Mouse (Mus musculus): ENCODE measurements around the gene Vps52.
"Not testable (repeated sequence)": the region's sequence is repeated elsewhere in the genome, so short reads cannot be mapped to it uniquely, and the experiment has no call there.

Vps52 gene

DNA sequence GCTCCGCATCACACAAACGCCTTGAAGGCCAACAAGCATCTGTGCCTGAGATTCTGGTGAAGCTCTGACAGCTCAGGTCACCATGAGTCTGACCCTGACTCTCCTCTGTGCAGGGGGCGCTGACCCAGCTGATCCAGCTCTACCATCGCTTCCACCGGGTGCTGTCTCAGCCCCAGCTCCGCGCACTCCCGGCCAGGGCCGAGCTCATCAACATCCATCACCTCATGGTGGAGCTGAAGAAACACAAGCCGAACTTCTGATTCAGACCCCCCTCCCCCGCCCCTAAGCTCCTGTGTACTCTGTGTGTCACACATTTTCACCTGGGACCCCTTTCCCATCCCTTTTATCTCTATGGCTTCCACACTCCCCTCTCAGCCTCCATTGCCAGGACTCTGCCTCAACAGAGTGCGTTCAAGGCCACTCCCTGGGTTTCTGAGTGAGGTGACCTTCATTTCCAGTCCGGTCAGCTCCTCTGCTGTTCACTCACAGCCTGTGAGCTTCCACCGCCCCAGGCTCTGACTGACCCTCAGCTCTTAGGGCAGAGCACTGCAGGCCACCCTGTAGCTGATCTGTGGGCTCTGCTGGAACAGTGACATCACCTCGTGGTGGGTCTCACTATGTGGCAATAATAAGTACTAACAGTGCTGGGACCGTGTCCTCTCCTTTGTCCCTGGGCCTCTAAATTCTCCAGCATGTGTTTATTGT lies 10.4 kb downstream of the Vps52 start:
- DNase-seq (ENCODE audit: low read depth, low spot score), result no peak

DNA sequence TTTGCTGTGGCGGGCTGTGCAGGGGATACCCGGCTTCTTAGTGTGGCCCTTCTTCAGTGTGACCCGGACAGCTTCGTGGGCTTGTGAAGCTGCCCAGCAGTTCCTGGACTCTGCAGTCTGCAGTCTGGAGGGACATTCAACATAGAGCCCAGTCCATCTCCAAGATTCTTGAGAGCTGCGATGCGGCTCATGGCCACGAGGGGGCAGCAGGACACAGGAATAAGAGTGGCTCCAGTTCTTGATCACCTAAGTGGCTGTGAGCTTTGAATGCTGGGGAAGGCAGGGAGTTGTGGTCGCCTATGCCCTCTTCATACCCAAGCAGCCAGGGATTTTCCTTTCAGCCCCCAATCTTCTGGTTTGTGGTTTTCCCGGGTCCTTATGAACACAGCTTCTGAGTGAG lies 12.9 kb downstream of the Vps52 start:
- peak; percentile 63 for DNase-seq (ENCODE audit: low read depth, low spot score)

DNA sequence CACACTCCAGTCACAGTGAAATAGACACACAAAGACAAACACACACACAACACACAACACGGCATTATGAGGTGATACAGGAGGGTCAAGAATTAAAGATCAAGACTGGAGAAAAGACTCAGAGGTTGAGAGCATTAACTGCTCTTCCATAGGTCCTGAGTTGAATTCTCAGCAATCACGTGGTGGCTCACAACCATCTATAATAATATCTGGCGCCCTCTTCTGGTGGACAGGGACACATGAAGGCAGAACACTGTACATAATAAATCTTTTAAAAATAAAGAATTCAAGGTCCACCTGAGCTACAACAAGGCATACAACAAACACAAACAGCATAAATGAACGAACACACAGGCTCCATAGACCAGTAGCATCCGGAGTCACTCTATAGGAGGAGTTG lies 13.3 kb downstream of the Vps52 start:
- no peak for DNase-seq (ENCODE audit: low read depth, low spot score)

DNA sequence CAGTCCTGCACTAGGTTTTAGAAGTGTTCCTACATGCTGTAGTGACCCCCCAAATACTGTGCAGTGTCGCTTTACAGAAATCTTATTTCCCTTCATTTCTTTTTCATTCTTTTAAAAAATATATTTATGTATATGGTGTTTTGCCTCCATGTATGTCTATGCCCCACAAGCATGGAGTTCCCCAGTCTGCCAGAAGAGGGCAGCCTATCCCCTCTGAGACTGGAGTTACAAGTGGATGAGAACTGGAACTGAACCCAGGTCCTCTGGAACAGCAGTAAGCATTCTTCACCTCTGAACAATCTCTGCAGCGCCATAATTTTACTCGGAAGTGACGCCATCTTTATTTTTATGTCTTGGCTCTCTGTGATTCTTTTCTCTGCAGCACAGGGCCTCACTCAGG lies 13.8 kb downstream of the Vps52 start:
- no peak for DNase-seq (ENCODE audit: low read depth, low spot score)

DNA sequence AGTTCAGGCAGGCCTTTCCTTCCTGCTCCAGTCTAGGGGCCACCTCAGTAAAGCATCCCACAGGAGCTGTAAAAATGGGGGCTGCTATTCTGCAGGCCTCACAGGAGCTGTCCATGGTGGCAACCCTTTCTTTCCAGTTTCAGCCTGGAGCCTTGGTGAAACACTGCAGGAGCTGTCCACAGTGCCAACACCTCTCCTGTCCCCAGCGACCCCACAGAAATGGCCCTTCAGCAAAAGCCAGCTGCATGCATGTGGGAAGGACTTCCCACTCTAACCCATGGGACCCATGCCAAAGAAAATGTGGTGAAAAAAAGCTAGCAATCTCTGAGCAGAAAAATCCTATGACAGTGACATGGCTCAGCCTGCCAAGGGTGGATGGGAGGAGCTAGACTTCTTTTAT lies 17.1 kb downstream of the Vps52 start:
- no peak for DNase-seq (ENCODE audit: low read depth, low spot score)

DNA sequence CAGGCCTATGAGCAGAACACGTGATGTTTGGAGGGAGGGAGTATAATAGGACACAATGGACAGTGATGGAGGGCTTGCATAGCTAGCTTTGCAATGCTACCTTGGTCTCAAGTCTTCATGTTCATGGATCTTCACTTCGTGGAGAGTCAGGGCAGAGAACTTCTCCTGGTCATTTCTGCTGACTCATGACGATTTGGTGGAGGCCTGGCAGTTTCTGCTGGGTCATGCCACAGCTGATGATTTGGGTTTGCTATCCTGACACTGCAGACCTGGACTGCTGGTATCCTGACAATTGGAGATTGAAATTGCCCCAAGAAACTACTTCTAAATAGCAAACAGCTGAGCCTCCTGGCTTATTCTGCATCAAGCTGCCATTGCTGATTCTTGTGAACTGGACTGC lies 18.0 kb downstream of the Vps52 start:
- DNase-seq (ENCODE audit: low read depth, low spot score), result no peak

DNA sequence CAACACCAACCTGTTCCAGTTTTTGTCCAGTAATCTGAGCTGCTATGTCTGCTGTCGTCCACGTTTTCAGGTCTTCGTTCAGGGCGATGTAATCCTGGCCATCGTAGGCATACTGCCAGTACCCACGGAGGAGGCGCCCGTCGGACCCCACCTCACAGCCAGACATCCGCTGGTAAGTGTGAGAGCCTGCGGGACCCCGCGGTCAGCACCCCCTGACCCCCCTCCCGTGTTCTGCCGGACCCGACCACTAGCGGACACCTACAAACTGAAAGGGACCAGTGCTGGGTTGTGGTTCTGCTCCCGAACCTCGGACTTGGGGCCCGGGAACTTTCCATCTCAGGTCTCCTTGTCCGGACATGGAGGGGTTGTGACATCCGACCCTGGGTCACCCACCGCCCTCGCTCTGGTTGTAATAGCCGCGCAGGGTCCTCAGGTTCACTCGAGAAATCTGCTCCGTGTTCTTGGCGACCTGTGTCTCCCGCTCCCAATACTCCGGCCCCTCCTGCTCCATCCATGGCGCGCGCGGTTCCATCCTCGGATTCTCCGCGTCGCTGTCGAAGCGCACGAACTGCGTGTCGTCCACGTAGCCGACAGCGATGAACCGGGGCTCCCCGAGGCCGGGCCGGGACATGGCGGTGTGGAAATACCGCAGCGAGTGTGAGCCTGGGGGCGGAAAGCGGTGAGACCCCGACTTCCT lies 22.4 kb downstream of the Vps52 start:
- DNase-seq (ENCODE audit: low read depth, low spot score), result no peak

DNA sequence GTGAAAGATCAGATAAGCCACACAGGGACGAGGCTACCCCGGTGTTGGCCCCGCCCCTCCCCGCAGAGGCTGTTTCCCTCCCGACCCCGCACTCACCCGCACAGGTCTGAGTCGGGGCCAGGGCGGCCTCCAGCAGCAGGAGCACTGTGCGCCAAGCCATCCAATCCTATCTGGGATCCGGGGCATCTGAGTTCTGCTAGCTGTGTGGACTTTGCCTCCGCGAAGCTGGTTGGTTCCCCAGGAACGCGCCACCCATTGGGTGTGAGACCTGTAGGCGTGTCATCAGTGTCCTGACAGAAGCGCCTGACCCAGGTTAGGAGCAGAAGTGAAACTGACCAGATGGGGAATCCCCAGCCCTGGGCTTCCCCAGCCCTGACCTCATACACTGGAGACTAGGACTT lies 23.0 kb downstream of the Vps52 start:
- DNase-seq (ENCODE audit: low read depth, low spot score), result peak; percentile 81

DNA sequence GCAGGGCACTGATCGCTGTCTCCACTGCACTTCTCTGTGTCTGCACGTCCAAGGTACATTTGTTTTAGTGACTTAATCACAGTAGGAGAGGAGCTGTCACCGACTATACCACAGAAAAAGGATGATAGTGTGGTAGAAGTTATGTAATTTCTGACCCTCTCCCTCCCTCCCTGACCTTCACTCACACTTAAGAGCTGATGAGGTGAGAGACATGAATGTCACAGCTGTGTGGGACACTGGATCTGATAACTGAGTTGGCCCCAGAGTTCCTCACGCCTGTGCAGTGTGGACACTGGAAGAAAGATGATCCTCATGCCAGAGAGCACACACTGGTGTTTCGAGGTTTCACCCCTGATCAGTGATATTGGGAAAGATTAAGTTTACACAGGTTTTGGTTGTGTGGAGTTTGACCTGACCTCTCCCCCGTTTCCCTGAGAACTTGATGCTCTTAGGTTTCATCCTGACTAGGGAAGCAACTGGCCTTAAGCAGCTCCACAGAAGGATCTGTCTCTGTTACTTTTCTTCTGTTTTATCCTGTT lies 24.0 kb downstream of the Vps52 start:
- DNase-seq (ENCODE audit: low read depth, low spot score), result no peak

DNA sequence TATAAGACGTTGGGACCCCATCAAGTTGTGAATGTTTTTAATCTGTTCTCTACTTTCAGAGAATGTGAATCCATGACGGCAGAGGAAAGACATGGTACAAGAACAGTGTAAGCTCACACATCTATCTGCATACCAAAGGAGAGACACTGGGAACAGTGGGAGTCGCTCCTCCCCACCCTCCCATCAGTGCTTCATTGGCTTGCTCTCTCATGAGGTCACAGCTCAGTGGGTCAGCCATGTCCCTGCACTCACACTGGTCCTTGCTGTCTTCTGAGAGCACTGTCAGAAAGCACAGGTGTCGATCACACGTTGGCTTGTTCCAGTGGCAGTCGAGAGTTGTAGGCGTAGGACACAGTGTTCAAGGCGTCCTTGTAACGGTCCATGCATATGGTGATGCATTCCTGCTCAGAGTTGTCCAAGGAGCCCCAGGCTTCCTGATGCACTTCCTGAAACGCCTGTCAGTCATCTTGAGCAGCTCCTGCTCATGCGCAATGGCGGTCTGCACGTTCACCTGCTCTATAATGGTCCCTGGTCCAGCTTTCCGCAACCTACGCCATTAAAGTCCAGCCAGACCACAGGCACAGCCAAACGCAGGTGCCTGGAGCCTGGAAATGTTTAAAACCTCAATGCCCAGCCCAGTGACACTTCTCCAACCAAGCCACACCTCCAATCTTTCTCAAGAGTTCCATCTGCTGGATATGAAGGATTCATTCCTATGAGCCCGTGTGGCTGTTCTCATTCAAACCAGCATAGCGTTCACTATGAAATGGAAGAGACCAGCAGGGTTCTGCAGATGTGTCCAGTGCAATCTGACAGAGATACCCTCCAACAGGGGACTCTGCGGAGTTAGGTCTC lies 24.8 kb downstream of the Vps52 start:
- no peak for DNase-seq (ENCODE audit: low read depth, low spot score)

DNA sequence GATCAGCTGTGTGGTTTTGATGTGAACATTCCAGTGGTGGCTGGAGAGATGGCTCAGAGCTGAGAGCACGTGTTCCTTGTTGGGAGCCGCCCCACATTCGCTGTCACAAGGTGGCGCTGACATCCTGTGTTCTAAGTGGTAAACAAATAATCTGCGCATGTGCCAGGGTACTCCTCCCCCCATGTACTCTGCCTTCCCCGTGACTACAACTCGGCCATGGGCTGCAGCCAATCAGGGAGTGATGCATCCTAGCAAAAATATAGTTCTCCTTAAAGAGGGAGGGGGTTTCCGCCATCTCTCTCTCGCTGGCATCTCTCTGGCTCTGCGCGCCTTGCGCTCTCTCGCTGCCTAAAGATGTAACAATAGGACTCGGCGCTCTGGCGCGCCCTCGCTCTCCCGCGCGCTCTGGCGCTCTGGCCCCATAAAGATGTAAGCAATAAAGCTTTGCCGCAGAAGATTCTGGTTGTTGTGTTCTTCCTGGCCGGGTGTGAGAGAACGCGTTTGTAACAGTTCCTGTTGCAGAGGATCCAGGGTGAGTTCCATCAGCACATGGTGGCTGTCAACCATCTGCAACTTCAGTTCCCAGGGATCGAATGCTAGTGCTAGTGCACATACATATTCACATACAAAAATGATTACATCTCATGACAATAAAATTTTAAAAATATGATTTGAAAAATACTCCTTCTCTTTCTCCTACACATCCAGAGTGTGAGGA lies 25.7 kb downstream of the Vps52 start:
- peak; percentile 86 for DNase-seq (ENCODE audit: low read depth, low spot score)

DNA sequence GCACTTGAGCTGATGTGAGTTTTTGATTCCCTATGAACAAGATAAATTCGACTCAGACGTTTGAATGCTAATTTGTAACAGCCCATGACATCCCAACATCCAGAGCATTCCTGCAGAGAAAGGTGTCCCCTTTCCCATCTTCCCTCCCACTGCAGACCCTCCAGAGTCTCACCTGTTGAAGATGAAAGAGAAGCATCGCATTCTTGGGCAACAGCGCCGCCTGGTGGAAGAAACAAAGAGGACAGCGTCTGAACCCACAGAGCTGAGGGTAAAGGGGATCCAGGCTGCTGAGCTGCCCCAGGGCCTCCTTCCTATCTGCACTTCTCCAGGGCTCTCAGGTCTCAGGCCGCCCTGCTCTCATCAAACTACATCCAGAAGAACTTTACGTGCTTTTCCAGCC lies 26.5 kb downstream of the Vps52 start:
- not testable (repeated sequence) for DNase-seq (ENCODE audit: low read depth, low spot score)

DNA sequence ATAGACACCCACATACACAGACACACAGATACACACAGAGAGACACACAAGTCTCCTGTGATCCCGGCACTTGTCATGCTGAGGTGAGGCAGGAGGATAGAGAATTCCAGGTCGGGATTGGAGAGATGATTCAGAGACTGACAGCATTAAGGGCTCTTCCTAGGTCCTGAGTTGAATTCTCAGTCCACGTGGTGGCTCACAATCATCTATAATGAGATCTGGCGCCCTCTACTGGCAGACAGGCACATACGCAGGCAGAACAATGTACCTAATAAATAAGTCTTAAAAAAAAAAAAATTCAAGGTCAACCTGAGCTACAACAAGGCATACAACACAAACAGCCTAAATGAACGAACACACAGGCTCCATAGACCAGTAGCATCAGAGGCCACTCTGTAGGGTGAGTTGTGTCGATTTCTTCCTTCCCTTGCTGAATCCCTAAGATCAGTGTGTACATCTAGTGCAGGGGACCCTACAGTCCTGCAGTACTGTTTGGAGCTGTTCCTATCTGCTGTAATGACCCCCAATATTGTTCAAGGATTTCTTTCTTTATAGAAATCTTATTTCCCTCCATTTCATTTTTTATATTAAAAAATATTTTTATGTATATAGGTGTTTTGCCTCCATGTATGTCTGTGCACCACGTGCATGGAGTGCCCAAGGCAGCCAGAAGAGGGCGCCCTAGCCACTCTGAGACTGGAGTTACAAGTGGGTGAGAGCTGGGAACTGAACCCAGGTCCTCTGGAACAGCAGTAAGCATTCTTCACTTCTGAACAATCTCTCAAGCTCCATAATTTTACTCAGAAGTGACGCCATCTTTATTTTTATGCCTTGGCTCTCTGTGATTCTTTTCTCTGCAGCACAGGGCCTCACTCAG lies 36.4 kb downstream of the Vps52 start:
- DNase-seq (ENCODE audit: low read depth, low spot score), result peak; percentile 61

DNA sequence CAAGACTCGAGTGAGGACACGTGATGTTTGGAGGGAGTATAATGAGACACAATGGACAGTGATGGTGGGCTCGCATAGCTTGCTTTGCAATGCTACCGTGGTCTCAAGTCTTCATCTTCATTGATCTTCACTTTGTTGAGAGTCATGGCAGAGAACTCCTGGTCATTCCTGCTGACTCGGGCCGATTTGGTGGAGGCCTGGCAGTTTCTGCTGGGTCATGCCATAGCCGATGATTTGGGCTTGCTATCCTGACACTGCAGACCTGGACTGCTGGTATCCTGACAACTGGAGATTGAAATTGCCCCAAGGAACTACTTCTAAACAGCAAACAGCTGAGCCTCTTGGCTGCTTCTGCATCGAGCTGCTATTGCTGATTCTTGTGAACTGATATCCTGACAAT lies 39.3 kb downstream of the Vps52 start:
- no peak for DNase-seq (ENCODE audit: low read depth, low spot score)

DNA sequence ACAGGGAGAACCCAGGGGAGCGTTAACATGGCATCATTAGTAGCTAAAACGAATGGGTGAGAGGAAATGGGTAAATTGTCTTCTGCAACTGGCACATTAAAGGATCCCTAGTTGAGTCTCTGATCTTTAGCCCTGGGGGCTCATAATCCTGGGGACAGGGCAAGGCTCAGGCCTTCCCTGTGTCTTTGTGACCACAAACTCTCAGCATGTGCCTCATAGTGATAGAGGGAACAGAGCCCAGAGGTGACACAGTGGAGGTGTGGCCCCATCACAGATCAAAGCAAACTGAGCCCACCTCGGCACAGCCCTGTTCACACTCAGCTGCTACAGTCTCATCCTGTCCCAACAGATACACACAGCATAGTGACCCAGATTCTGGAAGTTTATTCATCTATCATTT lies 40.0 kb downstream of the Vps52 start:
- no peak for DNase-seq (ENCODE audit: low read depth, low spot score)

DNA sequence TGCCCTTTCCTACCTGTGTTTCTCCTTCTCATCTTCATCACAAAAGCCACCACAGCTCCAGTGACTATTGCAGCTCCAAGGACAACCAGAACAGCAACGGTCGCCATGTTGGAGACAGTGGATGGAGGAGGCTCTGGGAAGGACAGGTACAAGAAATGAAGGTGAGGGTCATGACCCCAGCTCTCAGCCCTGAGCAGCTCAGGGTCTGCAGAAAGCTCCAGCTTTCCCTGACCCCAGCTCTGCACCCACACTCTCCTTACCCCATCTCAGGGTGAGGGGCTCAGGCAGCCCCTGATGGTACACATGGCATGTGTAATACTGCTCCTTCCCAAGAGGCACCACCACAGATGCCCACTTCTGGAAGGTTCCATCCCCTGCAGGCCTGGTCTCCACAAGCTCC lies 41.4 kb downstream of the Vps52 start:
- not testable (repeated sequence) for DNase-seq (ENCODE audit: low read depth, low spot score)

DNA sequence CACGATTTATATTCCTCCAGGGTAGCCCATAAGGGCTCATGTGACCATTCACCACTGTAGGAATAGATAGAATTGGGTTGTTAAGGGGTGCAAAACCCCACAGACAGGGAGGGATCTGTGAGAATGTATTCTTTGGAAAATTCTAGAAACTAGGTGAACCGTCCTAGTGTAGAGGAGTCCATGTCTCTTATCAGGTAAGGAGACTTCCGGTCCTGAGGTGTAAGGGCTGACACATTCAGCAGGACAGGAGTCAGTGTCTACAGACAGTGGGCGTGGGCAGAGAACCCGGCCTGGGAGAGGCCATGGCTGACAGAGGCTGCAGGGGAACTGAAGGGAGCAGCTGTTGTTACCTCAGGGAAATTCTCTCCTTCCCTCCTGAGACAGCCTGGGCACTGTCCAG lies 43.1 kb downstream of the Vps52 start:
- DNase-seq (ENCODE audit: low read depth, low spot score), result not testable (repeated sequence)

DNA sequence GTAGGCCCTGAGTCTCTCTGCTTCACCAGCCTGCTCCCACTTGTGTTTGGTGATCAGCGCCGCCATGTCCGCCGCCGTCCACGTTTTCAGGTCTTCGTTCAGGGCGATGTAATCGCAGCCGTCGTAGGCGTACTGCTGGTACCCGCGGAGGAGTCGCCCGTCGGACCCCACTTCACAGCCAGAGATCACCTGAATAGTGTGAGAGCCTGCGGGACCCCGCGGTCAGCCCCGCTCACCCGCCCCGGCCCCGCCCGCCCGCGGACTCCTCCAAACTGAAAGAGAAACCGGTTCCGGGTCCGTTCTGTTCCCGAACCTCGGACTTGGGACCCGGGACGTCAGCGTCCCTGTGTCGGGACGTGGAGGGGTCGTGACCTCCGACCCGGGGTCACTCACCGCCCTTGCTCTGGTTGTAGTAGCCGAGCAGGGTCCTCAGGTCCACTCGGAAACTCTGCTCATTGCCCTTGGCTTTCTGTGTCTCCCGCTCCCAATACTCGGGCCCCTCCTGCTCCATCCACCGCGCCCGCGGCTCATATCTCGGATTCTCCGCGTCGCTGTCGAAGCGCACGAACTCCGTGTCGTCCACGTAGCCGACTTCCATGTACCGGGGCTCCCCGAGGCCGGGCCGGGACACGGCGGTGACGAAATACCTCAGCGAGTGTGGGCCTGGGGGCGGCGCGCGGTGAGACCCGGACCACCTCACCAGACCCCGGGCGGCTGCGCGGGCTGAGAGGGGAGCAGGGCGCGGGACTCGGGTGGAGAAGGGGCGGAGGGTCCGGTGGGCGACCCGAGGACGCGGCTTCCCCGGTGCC lies 43.9 kb downstream of the Vps52 start:
- no peak for DNase-seq (ENCODE audit: low read depth, low spot score)

DNA sequence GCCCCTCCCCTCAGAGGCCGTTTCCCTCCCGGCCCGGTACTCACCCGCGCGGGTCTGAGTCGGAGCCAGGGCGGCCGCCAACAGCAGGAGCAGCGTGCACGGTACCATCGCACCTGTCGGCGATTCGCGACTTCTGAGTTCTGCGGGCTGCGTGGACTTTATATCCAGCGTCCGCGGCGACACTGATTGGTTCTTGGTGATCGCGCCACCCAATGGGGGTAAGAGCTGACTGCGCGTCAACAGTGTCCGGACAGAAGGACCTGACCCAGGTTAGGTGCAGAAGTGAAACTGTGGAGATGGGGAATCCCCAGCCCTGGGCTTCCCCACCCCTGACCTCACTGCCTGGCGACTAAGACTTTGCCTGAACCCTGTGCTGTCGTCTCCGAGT lies 44.5 kb downstream of the Vps52 start, which contains the start of gene H2-K1:
Gene H2-K1 (minus strand): TSS at position 198 of the 388 bp plus-strand sequence.
- no peak for DNase-seq (ENCODE audit: low read depth, low spot score)

DNA sequence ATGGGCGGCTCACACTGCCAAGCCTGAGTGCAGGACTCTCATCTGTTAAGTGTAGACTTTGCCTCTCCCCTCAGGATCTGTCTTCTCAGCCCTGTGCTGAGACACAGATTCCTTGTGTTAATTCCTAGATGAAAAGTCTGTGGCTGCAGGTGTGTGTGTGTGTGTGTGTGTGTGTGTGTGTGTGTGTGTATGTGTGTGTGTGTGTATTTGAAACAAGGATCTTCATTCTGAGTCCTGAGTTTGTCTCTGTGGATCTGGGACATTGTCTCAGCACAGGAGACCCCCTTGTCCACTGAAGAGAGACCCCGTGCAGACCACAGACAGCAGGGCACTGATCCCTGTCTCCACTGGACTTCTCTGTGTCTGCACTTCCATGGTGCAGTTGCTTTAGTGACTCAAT lies 45.2 kb downstream of the Vps52 start:
- not testable (repeated sequence) for DNase-seq (ENCODE audit: low read depth, low spot score)
